Mouse (Mus musculus) T-cell, adult 2 months (primary cell): Measurements from ENCODE around the gene Alpk1.

Experiments used
- DNase-seq: peaks from one replicate; pipeline ENCODE4 v3.0.0; 2022; ENCODE audit warnings: low spot score

The Alpk1 gene

DNA sequence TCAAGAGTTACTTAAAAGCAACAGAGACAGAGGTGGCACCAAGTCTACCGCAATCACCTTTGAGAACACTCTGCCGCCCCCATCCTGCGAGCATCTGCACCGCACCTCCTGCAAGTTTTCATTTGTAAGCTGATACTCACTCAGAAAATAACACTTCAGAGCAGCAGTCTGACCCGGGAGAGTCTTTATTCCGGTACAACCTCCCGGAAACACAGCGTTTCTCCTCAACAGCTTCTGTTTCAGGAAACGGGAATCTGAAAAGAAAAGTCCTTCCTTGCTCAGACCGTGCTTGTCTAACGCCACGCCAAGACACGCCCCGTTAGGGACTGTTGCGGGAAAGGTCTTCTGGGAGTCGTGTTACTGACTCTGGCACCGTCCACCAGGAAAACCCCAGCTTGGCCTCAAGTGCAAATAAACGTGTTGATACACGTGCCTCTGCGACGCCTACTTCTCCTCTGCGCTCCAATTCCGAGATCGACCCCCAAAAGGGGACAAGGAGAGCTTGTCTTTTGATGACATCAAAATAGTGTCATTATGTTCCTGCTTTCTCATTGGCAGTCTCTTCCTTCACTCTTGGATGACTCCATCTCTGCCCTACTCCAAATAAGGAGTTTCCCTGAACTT, at the start of gene Alpk1:
Gene Alpk1 (minus strand): TSS at position 507 of the 624 bp plus-strand sequence.
- DNase-seq, result peak; percentile 72

DNA sequence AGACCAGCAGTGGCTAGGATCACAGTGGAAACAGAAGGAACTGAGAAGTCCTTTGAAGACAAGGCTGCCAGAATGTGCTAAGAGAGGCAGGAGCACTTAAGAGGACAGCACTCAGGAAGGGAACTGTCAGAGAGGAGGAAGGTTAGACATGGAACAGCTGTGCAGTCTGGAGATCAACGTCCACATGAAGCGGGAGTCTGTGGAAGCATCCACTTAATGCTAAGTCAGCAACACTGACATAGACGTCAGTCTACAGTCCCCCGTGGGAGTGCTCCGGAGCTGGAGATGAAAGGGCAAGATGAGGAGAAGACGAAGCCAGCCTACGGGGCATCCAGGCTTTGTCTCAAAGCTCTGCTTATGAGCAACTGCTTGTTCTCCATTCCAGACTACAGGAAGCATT, 46.8 kb upstream of the Alpk1 start:
- DNase-seq, result no peak

DNA sequence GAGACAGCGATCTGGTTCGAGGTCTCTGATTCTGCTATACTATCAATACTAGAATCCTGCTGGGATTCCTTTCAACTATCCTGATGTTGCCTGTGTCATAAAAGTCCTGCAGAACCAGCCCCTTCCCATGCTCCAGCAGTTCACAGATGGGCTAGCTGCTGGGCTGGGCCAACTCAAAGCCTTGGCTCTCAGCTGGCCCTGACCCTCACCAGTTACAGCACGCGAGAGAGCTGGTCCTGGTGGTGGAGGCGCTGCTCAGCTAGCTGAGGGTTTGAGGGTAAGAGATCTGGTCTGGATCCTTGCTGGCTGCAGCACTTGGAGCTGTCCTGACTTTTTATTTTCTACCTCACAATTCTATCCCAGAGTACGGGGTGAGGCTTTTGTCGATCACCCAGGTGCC, 46.2 kb upstream of the Alpk1 start:
- DNase-seq, result no peak

DNA sequence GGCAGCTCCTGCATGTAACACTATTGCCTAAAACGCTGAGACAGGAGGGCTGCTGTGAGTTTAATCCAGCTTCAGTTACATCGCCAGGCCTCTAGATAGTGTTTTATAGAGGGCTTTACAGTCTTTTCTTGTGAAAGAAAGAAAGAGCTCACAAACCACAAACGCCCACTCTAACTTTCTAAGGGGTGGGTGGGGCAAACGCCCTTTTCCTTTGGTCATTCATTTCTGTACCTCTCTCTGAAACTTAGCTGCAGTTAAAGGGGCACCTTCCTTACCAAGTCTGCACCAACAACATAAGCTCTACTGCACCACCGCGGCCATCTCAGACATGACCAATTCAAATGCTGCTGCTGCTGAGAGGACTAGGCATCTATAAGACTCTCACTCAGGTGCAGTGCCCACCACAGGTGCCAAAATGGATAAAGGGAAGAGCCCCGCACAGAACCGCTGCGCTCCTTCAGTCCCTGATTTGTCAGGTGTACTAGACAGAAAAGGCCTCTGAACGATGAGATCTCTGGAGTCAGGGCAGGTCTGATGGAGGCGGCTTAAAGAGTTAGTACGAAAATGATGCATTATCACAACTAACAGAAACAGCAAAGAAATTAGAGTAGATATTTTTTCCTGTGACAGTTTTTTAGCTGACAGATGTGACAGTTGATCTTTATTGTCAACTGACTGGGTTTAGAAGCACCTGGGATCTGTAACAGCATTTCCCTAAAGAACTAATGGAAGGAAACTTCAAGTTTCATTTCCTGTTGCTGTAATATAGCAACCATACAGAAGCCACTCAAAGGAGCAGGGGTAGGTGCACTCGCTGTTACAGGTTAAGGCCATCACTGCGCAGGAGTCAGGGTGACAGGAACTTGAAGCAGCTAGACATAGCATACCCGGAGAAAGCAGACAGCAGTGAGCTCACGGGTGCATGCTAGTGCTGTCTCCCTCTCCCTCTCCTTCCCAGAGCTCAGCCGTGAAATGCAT, 43.8 kb upstream of the Alpk1 start:
- DNase-seq, result peak; percentile 66

DNA sequence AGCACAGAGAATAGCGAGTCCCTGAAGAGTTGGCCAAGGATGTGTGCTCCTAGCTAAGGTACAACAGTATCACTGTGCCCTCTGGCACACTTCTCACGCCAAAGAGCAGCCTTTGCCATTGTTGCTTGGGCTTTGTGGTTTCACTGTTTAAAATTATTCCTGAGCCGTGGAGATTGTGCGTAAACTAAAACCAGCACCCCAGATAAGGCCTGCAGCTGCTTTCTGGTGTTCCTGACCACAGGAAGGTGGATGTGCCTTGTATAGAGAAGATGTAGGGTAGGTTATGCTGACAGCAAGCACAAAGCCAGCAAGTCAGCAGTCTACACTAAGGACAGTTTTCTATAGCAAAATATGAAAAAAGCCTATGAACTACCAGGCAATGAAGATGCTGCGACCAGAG, 40.9 kb upstream of the Alpk1 start:
- DNase-seq, result no peak

DNA sequence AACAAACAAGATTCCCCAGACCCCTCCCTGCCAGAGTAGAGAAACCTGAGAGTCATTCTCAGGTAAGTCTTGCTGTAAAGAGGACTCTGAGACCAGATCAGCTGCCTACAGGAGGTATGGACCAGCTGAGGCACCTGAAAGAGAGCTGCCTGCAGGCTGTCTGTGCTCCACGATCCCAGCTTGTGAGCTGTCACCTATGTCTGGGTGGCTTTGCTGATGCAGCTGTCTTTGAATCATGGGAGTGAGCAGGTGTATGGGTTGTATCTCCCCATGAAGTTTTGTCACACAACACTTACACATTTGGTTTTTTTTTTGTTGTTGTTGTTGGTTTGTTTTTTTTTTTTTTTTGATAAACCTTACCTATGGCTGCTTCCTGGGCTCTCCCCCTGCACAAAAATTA, 40.1 kb upstream of the Alpk1 start:
- DNase-seq, result no peak

DNA sequence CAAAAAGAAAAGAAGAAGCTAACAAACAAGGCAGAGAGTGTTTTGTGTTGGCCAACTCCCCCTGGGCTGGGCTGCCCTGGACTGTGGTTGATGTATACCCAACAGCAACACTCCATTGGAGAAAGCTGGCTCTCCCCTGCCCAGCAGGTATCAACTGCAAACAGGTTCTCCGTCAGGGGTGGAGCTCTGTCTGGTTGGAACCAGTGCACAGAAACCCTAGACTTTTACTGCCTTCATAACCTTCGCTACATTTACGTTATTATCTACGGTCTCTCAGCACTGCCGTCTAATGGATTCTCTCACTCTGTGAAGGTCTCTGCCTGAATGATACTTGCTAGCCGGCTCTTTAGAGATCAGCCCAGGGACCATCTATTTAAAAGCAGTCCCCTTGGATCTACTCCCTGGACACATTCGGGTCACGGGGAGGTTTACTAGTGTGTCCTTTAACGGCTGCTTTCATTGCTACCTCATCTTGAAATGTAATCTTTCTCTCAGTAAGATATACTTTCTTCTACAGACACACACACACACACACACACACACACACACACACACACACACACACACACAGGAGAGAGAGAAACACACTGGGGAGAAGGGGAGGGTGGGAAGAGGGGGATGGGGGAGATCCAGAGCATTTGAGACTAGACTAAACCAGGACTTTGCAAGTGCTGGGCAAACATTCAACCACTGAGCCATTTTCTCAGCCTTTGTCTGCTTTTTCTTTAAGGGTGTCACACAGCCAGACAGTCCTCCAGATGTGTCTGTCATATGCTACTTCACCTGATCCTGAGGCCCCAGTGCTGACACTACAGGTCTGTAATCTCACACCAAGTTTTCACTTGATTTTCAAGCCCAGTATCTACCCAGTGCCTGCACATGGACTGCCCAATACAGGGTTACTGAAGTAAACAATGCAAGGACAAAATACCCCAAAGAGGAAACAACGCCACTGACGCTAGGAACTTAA, 38.7 kb upstream of the Alpk1 start:
- DNase-seq, result no peak

DNA sequence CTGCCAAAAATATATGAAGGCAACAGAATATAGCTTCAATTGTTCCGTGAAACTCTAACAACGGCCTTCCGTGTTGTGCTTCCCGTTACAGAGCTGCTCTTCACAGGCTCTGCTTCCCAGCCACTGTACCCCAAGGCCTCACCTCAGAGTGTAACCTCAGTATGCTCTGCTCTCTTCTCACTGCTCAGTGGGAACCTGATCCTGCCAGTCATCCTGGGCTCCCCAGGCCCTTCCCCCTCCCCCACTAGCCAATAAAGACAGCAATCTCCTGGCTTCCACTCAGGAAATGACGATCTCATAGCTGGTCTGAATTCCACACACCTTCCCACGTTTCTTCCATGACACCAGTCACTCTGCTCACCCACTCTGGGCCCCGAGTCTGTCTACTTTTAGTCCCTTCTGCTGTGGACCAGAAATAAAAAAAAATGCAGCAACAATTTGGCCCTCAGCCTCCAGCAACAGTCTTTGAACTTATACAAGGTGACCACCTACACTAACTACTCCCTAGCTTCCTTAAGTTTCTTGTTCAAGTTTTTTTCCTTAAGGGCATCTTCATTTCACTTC, 36.9 kb upstream of the Alpk1 start:
- DNase-seq, result no peak

DNA sequence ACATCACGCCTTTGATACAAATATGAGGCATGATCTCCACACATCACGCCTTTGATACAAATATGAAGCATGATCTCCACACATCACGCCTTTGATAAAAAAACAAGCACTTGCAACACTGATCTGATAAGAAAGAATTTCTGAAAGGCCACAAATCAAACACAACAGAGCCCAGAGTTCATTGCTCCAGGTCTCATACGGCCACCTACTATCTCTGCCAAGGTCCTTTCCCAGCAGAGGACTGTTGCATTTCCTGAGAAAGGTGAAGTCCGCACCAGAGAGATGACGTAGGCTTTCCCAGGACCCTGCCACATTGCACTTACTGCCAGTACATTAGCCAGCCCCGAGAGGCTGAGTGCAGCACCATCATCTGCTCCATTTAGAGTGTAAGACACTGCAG, 28.8 kb upstream of the Alpk1 start:
- no peak for DNase-seq

DNA sequence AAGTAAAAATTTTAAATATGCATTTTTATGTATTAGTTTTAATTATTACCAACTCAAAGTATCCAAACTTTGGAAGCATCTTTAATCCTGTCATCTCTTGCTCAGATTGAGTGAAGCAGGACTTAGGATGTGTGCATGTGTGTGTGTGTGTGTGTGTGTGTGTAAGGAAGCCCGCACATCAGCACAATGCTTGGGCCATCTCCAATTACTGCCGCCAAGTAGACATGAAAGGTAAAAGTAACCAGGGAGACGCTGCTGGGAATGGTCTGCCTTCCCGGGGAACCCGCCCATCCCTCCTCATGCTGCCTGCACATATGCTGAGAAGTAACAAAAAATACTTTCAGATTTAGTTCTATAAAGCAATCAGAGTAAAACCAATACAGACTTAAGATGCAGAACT, 27.5 kb upstream of the Alpk1 start:
- no peak for DNase-seq

DNA sequence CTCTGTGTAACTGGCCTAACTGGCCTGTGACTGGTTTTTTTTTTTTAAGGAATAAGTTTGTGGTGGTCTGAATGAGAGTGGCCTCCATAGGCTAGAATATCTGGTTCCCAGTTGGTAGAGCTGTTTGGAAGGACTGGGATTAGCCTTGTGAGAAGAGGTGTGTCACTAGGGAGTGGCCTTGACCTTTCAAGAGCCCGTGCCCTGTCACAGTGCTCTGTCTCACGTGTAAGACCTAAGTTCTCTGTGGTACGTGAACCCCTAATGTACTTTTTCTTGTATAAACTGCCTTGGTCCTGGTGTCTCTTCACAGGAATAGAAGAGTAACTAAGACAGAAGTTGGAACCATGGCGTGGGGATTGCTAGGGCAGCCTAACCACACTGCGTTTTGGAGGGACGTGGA, 25.7 kb upstream of the Alpk1 start:
- no peak for DNase-seq

DNA sequence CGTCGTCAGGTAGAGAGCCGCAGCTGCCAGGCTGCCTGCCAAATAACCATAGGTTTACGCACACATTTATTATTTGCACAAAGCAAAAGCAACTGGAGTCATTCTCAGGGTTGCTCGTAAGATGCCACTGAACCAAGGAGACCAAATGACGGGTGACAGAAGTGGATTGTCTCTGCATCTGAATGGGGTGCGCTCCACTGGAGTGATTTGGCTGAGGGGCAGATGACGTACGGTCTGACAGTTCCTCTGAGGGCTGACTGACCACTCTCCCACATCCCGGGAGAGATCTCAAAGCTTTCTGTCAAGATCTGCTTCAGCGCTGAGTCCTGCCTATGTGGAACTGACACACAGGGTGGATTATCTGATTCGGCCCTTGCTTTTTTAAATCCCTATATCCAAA, 24.7 kb upstream of the Alpk1 start:
- DNase-seq, result no peak

DNA sequence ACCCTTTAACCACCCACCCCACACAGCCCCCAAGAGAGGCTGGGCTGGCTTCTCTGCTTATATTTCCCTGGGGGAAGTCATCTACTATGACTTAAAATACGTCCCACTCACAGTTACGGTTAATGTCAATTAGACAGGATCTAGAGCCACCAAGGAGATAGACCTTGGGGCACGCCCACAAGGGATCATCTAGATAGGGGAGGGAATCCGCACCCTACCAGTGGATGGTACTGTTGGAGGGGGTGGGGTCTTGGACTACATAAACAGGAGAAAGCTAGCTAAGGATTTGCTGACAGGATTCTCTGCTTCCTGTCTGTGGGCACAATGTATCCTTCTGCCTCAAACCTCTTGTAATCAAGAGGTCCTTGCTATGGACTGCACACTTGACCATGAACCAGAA, 24.1 kb upstream of the Alpk1 start:
- no peak for DNase-seq

DNA sequence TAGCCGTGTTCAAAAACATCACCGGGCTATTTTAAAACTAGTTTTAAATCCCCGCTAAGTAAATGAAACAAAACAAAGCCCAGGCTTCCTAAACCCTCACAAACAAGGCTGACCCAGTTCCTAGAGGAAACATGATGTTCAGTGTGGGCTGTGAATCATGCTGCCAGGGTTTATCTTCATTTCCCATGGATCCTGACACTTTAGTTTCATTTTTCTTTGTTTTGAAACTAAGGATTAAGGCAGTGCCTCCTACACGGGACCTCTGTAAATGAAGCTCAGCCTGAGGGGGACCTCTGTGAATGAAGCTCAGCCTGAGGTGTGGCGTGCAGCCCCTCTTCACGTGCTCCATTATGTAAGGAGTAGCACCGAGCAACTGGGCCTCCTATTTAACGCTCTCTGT, 22.5 kb upstream of the Alpk1 start:
- no peak for DNase-seq

DNA sequence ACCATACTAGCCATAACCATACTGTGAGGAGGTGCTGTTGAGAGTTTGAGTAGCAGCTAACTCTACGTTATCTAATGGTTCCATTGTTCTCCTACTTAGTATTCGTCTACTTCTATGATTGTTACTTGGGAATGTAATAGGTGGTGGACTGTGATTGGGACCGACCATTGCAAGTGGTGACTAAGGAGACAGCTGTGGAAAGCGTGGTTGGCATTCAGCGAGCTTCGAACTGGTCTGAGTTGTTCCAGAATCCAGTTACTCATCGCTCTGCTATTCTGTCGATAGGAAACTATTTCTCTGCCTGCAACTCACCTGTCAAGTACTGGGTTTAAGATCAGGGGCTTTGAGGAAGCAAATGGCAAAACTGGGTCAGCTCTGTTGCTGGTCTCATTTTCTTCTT, 20.8 kb upstream of the Alpk1 start:
- no peak for DNase-seq

DNA sequence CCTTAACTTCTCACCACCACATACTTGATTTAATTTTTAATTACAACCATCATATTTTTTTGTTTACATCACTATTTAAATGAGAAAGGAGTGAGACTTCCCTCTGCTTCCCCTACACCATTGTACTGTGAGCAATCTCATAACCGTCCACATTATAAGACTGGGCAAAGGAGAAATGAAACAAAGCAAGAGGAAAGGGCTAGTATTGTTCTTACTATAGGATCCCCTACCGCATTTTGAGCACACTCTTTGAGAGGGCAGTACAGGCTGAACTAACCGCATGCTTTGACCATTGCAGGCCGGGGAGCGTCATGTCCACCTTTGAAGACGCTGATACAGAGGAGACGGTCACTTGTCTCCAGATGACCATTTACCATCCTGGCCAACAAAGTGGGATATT, 15.9 kb upstream of the Alpk1 start:
- DNase-seq, result no peak

DNA sequence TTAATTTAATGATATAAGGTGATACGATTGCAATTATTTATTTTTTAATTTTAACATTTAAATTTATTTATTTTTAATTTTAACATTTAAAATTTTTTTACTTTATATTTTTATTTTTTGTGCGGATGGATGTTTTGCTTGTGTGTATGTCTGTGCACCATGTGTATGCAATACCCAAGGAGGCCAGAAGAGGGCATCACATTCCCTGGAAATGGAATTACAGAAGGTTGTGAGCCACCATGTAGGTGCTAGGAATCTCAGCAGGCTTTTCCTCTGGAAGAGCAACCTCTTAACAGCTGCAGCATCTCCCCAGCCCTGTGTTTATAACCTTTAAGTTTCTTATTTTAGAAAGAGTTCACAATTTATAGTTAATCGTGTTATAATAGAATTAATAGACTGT, 15.4 kb upstream of the Alpk1 start:
- no peak for DNase-seq

DNA sequence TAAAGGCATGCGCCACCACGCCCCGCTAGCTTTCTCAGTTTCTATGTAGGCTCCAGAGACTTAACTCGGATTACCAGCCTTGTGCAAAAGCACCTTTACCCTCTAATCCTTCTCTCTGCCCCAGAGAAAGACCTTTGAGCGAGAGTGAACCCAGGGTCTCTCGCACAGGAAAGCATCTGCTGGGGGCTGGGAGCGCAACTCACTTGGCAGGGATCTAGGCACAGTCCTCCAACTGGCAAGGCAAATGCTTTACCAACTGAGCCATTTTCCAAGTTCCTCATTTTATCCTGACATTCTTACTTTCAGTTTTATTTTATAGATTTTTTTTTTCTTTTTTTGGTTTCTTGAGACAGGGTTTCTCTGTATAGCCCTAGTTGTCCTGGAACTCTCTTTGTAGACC, 12.7 kb upstream of the Alpk1 start:
- no peak for DNase-seq

DNA sequence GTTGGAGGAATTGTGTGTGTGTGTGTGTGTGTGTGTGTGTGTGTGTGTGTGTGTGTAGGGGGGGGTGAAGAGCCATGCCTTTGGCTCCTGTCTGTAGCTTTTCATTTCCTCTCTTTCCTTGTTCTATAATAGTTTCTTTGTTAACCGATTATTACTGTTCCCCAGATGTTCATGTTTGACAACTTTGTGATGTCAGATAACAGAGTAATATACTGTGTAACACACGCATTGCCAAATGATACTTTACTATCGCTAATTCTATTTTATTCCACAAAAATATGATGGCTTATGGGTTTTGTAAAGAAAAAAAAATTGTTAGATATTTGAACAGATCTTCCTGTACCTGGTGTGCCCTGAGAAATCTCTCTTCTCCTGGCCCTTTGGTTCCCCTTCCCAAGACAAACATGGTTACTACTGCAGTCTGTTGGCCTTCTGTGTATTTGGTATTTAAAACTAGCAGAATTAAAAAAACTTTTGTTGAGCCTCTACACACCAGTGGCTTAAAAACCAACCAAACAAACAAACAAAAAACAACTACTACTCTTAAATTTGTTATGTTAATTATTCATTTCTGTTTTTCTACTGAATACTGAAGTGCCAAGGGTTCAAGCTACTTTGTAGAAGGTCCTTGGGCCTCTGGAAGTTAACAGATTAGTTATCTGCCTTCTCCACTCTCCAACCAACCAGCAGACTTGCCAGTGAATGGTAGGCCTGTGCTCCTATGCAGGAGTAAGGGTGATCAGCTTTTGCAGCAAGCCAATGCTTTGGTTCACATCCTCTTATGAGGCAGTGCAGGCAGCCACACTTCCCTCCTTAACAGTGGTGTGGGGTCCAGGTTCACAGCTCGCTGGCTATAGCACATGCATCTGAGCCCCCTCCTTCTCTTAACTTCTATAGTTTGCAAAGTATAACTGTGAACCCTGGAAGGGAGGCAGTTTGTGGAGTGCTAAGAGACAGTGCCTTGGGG, 11.6 kb upstream of the Alpk1 start:
- no peak for DNase-seq

DNA sequence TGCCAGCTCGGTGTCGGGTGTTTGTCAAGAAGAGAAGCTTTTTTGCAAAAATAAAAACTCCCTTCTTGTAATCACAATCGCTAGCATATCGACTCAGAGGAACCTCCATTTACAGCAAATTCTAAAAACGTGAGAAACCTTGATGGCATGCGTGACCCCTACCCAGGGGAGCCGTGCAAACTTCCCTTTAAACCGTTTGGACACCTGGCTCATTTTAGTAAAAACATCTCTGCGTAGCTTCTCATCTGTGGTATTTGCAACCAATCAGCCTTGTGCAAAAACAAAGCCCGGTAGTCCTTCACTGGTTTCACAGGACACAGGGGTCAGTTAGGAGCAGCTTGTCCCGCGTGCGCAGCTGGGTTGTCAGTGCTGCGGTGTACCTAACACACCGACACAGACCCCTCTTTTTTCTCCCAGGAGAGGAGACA, 10.7 kb upstream of the Alpk1 start:
- DNase-seq, result no peak
